Mouse (Mus musculus): Measurements from ENCODE around the gene Zfp280b. TPM values are rescaled to one million over a fixed set of nuclear protein-coding genes. Genes with fewer than 3 reads are reported as not detected.
"Not testable (repeated sequence)": the region's sequence is repeated elsewhere in the genome, so short reads cannot be mapped to it uniquely, and the experiment has no call there.

The Zfp280b gene
- total RNA-seq, 2 experiments from 2014 or later: 15.5 to 16.1 TPM

DNA sequence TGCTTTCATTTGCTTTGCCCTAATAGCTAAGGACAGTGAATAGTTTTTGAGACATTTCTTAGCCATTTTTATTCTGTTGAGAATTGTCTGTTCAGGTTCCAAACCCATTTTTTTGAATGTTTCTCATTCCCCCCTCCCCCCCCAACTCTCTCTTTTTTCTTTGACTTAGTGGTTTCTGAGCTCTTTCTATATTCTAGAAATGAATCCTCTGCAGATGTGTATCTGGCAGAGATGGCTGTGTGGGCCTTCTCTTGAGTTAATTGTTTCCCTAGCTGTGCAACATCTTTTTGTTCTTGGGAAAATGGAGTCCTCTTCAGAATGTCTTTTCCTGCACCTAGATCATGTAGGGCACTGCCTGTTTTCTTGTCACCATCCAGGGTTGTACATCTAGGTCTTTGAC lies 2.8 kb downstream of the Zfp280b start:
- no peak overlapping the region for H3K4me3 ChIP-seq
- DNase-seq (ENCODE audit: low spot score in 2 of 2): no peak
- H3K27ac ChIP-seq: no peak overlapping the region
- TF ChIP-seq CTCF (conservative IDR thresholded peaks at IDR 0.05): no peak

DNA sequence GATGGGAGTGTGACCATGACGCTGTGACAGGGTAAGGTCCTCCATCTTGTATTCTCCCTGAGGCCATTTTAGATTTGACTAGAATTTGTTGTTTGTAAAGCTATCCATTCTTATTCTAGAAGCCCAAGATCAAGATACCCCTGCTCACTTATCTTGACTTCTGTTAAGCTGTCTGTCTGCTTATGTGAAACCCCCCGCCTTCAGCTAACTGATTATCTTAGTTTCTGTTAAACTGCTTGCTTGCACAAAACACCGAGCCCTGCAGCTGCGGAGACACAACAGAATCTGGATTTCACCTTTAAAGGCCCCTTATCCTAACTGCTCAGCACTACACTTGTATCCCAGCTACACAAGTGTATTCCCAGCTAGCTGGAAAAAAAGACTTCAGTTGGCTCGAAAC lies 4.5 kb downstream of the Zfp280b start:
- no peak for DNase-seq (ENCODE audit: low spot score in 2 of 2)
- Histone ChIP-seq H3K27ac (no peak overlapping the region), H3K4me3 (no peak overlapping the region)
- no peak for TF ChIP-seq CTCF (conservative IDR thresholded peaks at IDR 0.05)

DNA sequence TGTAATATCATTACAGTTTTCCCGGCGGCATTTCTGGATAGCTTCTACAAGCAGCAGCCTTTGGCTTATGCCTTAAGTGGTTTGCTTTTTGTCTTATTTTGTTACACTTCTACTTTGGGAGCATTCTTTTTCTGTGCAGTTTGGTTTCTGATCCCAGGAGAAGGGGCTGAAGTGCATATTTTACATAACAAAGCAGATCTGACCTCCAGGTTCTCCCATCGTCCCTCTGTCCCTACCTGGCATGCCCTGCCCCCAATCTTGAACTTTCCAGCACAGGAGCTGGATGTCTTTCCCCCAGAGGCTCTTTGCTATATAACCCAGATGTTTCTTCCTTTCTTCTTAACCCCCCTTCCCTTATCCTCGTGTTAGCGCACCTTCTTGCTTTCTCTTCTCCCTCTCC lies 12.9 kb downstream of the Zfp280b start:
- no peak for TF ChIP-seq CTCF (conservative IDR thresholded peaks at IDR 0.05)
- no peak for DNase-seq (ENCODE audit: low spot score in 2 of 2)
- Histone ChIP-seq H3K27ac (no peak overlapping the region), H3K4me3 (no peak overlapping the region)

DNA sequence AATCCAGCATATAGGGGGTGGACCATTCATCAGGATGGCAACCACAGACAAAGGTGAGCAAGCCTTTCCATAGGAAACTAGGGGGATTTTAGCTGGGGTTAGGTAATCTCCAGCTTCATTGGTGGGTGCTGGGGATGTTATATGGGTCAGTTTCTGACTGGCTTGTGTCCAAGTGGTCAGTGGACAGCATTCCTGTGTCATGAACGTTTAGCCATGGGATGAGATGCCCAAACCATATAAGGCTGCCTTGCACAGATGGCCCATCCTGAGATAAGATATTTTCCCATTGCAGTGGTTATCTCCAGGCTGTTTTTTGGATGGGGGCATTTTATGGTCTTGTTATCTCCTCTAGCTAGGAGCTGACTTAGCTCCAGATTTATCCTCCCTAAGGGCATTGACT lies 14.3 kb downstream of the Zfp280b start:
- no peak for DNase-seq (ENCODE audit: low spot score in 2 of 2)
- TF ChIP-seq CTCF (conservative IDR thresholded peaks at IDR 0.05): no peak
- Histone ChIP-seq H3K4me3 (no peak overlapping the region), H3K27ac (no peak overlapping the region)

DNA sequence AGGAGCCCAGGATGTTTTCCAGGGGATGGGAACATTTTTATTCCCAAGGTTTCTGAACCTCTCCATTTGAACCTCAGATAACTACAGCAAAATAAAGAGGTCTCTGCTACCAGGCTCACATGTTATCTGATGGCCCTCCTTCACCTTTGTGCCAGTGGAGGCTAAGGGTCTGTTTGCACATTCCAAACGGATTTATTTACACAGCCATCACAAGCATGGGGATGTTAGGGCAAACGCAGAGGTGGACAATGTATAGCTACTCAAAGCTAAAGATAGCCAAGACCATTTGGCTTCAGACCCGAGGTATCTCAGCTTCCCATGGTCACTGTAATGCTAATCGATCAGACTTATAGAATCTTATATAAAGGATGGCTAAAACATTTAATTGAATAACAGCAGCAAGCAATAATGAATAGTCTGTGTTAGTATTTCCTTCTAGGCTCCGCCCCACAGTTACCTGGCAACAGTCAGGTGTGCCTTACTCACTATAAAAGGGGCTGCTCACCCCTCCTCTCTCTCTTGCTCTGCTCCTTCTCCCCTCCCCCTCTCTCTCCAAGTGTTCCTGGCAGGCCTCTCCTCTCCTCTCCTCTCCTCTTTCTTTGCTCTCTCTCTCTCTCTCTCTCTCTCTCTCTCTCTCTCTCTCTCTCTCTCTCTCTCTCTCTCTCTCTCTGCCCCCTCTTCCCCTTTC lies 14.9 kb downstream of the Zfp280b start:
- no peak overlapping the region for H3K27ac ChIP-seq
- DNase-seq (ENCODE audit: low spot score in 2 of 2): no peak
- no peak overlapping the region for H3K4me3 ChIP-seq
- TF ChIP-seq CTCF (conservative IDR thresholded peaks at IDR 0.05): no peak

DNA sequence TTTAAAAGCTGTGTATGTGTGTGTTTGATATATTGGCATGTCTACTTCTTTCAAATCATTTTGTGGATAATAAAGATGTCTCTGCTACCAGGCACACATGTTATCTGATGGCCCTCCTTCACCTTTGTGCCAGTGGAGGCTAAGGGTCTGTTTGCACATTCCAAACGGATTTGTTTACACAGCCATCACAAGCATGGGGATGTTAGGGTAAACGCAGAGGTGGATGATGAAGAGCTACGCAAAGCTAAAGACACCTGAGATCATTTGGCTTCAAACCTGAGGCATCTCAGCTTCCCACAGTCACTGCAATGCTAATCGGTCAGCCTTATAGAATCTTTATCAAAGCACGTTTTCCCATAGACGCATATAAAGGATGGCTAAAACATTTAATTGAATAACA lies 16.5 kb downstream of the Zfp280b start:
- Histone ChIP-seq H3K4me3 (no peak overlapping the region), H3K27ac (no peak overlapping the region)
- no peak for TF ChIP-seq CTCF (conservative IDR thresholded peaks at IDR 0.05)
- DNase-seq (ENCODE audit: low spot score in 2 of 2): no peak

DNA sequence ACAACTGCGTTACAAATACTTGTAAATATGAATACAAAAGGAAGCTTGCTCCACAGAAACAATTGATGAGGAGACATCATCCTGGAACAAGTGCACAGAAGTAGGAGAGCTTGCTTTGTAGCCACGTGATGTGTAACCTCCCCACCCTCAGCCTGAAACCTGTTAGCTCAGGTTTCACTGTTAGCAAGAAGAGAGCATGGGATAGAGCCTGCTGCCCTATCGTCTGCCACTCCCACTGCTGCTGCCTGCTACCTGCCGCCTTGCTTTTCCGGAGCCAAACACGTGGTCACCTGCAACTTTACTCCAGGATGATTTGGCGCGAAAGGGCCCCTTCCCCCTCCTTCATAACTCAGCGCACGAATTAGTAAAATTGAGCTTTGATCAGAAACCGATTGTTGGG lies 19.4 kb downstream of the Zfp280b start:
- no peak for DNase-seq (ENCODE audit: low spot score in 2 of 2)
- Histone ChIP-seq H3K27ac (no peak overlapping the region), H3K4me3 (no peak overlapping the region)
- no peak for TF ChIP-seq CTCF (conservative IDR thresholded peaks at IDR 0.05)

DNA sequence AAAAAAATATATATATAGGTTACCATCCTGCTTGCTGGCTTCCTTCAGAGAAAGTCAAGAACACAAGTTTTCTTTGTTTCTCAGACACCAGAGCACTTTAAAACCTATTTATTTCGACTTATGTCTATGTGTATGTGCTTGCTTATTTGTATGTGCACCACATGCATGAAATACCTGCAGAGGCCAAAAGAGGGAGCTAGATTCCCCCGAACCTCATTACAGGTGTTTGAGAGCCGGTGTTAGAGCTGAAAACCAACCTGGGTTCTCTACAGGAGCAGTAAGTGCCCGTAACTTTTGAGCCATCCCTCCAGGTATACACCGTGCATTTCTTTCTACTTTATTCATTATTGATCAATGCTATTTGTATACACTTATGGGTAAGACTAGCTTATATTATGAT lies 30.0 kb downstream of the Zfp280b start:
- peak; percentile 25; the same call in 1 of the 2 replicates for TF ChIP-seq CTCF (conservative IDR thresholded peaks at IDR 0.05)
- Histone ChIP-seq H3K27ac (no peak overlapping the region), H3K4me3 (no peak overlapping the region)
- DNase-seq (ENCODE audit: low spot score in 2 of 2): no peak

DNA sequence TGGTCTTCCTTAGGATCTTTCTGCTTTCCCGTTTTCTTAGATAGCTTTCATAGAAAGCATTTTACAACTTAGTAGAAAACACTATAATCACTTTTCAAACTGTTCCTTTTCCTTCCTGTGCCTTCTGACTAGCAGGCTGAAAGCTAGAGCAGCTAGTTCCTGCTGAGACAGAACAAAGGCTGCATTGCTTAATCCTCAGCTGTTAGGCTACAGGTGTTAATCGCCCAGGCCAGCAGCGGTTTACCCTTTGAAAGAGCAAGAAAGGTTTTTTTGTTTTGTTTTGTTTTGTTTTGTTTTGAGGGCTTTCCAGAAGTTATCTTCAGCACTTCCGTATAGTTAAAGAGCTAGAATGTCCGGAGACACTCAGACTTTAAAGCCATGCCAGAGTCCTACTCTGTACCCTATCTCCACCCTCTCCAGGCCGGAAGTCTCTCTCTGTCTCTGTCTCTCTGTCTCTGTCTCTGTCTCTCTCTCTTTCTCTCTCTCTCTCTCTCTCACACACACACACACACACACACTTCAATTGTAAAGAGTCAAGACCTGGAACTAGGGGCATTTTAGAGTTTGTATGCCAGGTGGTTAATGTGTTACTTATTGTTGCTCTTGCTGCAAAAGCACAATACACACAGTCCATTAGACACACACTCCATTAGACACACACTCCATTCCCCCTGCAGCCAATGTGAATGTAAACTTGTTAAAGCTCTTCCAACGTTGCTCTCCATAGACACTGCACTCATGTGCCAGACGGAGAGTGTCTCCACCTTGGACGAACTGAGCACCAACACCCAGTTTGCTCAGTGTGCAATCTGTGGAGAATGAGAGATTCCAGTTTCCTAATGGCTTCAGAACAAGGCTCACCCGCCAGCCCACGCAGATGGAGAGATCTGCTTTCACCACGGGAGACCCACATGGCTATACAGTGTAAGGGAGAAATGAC lies 35.5 kb downstream of the Zfp280b start:
- Histone ChIP-seq H3K27ac (no peak overlapping the region), H3K4me3 (no peak overlapping the region)
- DNase-seq (ENCODE audit: low spot score in 2 of 2): no peak
- no peak for TF ChIP-seq CTCF (conservative IDR thresholded peaks at IDR 0.05)

DNA sequence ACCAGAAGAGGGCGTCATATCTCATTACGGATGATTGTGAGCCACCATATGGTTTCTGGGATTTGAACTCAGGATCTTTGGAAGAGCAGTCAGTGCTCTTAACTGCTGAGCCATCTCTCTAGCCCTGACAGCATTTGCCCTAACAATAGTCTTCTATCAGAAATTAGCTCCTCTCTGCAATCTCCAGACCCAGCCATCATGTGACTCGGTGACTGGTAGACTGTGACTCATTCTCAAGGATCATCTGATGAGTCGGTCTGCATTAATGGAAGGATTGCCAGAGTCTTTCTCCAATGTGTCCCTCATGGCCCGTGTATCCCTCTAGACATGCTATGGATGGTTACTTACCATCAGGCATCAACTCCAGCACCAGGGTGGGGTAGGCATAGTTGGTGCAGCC lies 39.6 kb downstream of the Zfp280b start:
- H3K4me3 ChIP-seq; H3K27ac ChIP-seq; DNase-seq (ENCODE audit: low spot score in 2 of 2): not testable (repeated sequence)

DNA sequence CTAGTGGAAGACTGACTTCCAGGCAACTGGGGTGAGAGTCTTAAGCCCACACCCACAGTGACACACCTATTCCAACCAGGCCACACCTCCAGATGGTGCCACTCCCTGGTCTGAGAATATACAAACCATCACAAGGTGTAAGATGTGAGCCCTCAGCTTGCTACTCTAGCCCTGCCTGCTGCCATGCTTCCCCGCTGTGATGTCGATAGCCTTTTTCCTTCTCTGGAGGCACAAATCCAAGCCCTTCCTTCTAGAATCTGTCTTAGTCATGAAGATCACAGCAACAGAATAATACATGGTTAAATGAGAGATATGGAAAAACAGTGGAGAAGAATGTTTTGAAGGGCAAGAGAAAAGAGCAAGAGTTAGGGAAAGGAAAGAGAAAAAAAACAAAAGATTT lies 44.6 kb downstream of the Zfp280b start:
- H3K4me3 ChIP-seq; DNase-seq (ENCODE audit: low spot score in 2 of 2); H3K27ac ChIP-seq: not testable (repeated sequence)

Small RNA genes within 50 kb of the gene (microRNA-seq; reads per million reads assigned to microRNA genes)
- gene Mir6409: 0 reads per million in 2 experiments

Other genes with a start within 250 kb of the Zfp280b start
- gene Gstt1, start 234.1 kb upstream of the Zfp280b start, total RNA-seq (2021): 1 to 10 TPM; 6.7 to 7.2 TPM
- not detected for gene Gstt4, start 210.1 kb upstream of the Zfp280b start, total RNA-seq (2021)
- 1 to 10 TPM; 4.7 TPM for gene Gstt2, start 195.2 kb upstream of the Zfp280b start, total RNA-seq (2021)
- 100 to 1,000 TPM; 439 to 454 TPM for gene Mif, start 172.4 kb upstream of the Zfp280b start, total RNA-seq (2021)
- 1 to 10 TPM; 3.2 to 5.0 TPM for gene Derl3, start 139.2 kb upstream of the Zfp280b start, total RNA-seq (2021)
- gene Smarcb1, start 111.0 kb upstream of the Zfp280b start, total RNA-seq (2021): 10 to 100 TPM; 83.3 to 83.6 TPM
- gene Chchd10, start 99.5 kb upstream of the Zfp280b start, total RNA-seq (2021): 100 to 1,000 TPM; 328 to 340 TPM
- 1 to 10 TPM; 1.5 to 1.8 TPM for gene Mmp11, start 96.2 kb upstream of the Zfp280b start, total RNA-seq (2021)
- gene Gm867, start 92.0 kb upstream of the Zfp280b start, total RNA-seq (2021): under 1 TPM in 1 of 2 experiments, not detected in 1; 0.56 TPM
- gene Vpreb3, start 89.6 kb upstream of the Zfp280b start, total RNA-seq (2021): not detected
- gene Gm5134, start 78.1 kb upstream of the Zfp280b start, total RNA-seq (2021): not detected
- gene Slc5a4b, start 78.3 kb downstream of the Zfp280b start, total RNA-seq (2021): not detected
- not detected for gene Slc5a4a, start 114.8 kb downstream of the Zfp280b start, total RNA-seq (2021)
- 10 to 100 TPM; 72.2 to 75.3 TPM for gene Prmt2, start 205.2 kb downstream of the Zfp280b start, total RNA-seq (2021)
- gene S100b, start 221.2 kb downstream of the Zfp280b start, total RNA-seq (2021): 100 to 1,000 TPM; 118 to 128 TPM

All from layer of hippocampus, adult 2 months (tissue).